Mouse (Mus musculus) liver, postnatal 0 days (tissue): ENCODE measurements around the gene Rapgef4. TPM values are rescaled to one million over a fixed set of nuclear protein-coding genes. Genes with fewer than 3 reads are reported as not detected.

Experiments
- ATAC-seq: fragments of 200-750 bp; cut with Nextera tagmentation; 2 replicates; pipeline ENCODE4 v1.8.0; 2017; ENCODE audit warnings: mild to moderate bottlenecking, moderate library complexity
- DNase-seq: peaks from one replicate; pipeline ENCODE4 v3.0.0-alpha.2; 2016
- H3K27ac ChIP-seq: fragments of 300-500 bp; sonication (generic); 2 replicates; pipeline ENCODE4 v1.5.1; 2014; ENCODE audit warnings: antibody characterized with exemption, moderate library complexity, mild to moderate bottlenecking, low read depth
- H3K27me3 ChIP-seq: fragments of 300-500 bp; sonication (generic); 2 replicates; pipeline ENCODE4 v1.6.1; 2014; ENCODE audit warnings: low read length, control low read depth, mixed read lengths; ENCODE audit not compliant: insufficient read depth
- H3K36me3 ChIP-seq: fragments of 300-500 bp; sonication (generic); replicated peaks from 2 replicates; pipeline ENCODE4 v1.6.1; 2014; ENCODE audit warnings: mild to moderate bottlenecking, control low read depth, low read length, moderate library complexity, mixed read lengths; ENCODE audit not compliant: insufficient read depth
- H3K4me1 ChIP-seq: fragments of 300-500 bp; sonication (generic); 2 replicates; pipeline ENCODE4 v1.6.1; 2014; ENCODE audit warnings: antibody characterized with exemption, mild to moderate bottlenecking, control low read depth; ENCODE audit not compliant: insufficient read depth
- H3K4me2 ChIP-seq: fragments of 300-500 bp; sonication (generic); 2 replicates; pipeline ENCODE4 v1.6.1; 2014; ENCODE audit warnings: low read depth, mild to moderate bottlenecking, low read length, moderate library complexity, mixed read lengths
- H3K4me3 ChIP-seq: fragments of 300-500 bp; sonication (generic); 2 replicates; pipeline ENCODE4 v1.5.1; 2014; ENCODE audit warnings: low read depth, low read length
- H3K9ac ChIP-seq: fragments of 300-500 bp; sonication (generic); replicated peaks from 2 replicates; pipeline ENCODE4 v1.6.1; 2014; ENCODE audit warnings: mild to moderate bottlenecking, moderate library complexity
- H3K9me3 ChIP-seq: fragments of 300-500 bp; sonication (generic); 2 replicates; pipeline ENCODE4 v1.6.1; 2016; ENCODE audit warnings: mild to moderate bottlenecking, control low read depth, low read length, mixed read lengths
- CTCF ChIP-seq: sonication (generic); IDR thresholded peaks from 2 replicates; pipeline ENCODE4 v1.5.1; 2016; ENCODE audit warnings: antibody characterized with exemption, low read depth
- EP300 ChIP-seq: IDR thresholded peaks from 2 replicates; pipeline ENCODE4 v1.6.1; 2016; ENCODE audit warnings: antibody characterized with exemption, low read depth, mild to moderate bottlenecking
- WGBS: fragments of 180-500 bp; shearing (Covaris S2); extraction: QIAGEN DNeasy Blood & Tissue Kit; methylation state at CpG from one replicate; pipeline ENCODE4 v1.1.7; 2014; ENCODE audit not compliant: insufficient replicate concordance; 5-methylcytosine and 5-hydroxymethylcytosine counted together
- polyA plus RNA-seq: library from polyadenylated mRNA; unstranded; fragments of >200 nt; fragmentation: Nextera tagmentation; extraction: Ambion mirVana; gene quantifications from 2 replicates; pipeline ENCODE4 v1.2.1, GENCODE M21; 2015

Rapgef4 gene
- polyA plus RNA-seq, 1 experiment from 2014 or later: 30.2 TPM

DNA sequence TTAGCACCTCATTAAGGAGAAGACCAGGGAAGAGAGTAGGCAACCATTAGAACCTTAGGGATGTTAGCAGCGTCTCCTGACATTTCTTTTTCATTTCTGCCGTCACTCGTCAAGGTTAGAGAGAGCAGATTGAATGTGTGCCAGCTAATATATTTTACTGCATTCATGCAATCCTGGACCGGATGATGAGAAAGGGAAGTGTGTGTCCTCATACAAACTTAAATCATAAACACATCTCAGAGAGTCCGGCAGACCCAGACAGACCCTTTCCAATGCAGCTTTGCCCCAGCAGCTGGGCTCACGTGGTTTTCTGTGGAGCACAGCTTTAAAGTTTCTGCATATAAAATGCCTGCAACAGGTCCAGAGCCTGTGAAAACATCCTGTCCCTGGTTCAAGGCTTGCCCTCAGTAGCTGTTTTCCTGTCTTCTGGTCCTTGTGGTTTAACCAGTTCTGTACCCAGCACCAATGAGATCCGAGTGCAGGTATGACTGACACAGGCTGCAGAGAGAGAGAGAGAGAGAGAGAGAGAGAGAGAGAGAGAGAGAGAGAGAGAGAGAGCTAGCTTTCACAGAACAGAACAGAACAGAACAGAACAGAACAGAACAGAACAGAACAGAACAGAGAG, 163.6 kb downstream of the Rapgef4 start:
- ATAC-seq (no peak), DNase-seq (no peak)
- TF ChIP-seq CTCF: no peak
- no peak for TF ChIP-seq EP300
- H3K9me3 ChIP-seq: no peaks in the 10 kb centered on the region
- H3K9ac ChIP-seq: no peak overlapping the region
- H3K4me3 ChIP-seq: no peak overlapping the region
- H3K36me3 ChIP-seq: no peaks in the 10 kb centered on the region
- H3K4me2 ChIP-seq: no peak overlapping the region
- no peaks in the 10 kb centered on the region for H3K27me3 ChIP-seq
- no peak overlapping the region for H3K27ac ChIP-seq
- WGBS: 40% methylated on average over 7 of the region's 7 CpGs
- peaks cover 6% of the 10 kb centered on the region; the same call in 1 of the 2 replicates for H3K4me1 ChIP-seq

- no peak for ATAC-seq
These were observed 164.3 kb downstream of the Rapgef4 start for GRCm38 (mm10) chr2:72145281-72145875.

GRCm38 (mm10) chr2:72146061-72146460, 165.0 kb downstream of the Rapgef4 start:
- H3K4me1 ChIP-seq: peaks cover 6% of the 10 kb centered on the region; the same call in 1 of the 2 replicates
- H3K36me3 ChIP-seq: no peaks in the 10 kb centered on the region
- H3K9me3 ChIP-seq: no peaks in the 10 kb centered on the region
- 42% methylated on average over 10 of the region's 10 CpGs for WGBS
- TF ChIP-seq EP300 (no peak), CTCF (no peak)
- H3K9ac ChIP-seq: no peak overlapping the region
- H3K27ac ChIP-seq: no peak overlapping the region
- H3K27me3 ChIP-seq: no peaks in the 10 kb centered on the region
- H3K4me3 ChIP-seq: no peak overlapping the region
- ATAC-seq: no peak
- DNase-seq: no peak
- H3K4me2 ChIP-seq: no peak overlapping the region

More at GRCm38 (mm10) chr2:72145281-72145875, 164.3 kb downstream of the Rapgef4 start:
- WGBS: 63% methylated on average over 11 of the region's 11 CpGs
- TF ChIP-seq EP300: no peak
- TF ChIP-seq CTCF: no peak
- H3K27me3 ChIP-seq: no peaks in the 10 kb centered on the region
- peaks cover 6% of the 10 kb centered on the region; the same call in 1 of the 2 replicates for H3K4me1 ChIP-seq
- no peaks in the 10 kb centered on the region for H3K36me3 ChIP-seq
- H3K27ac ChIP-seq: no peak overlapping the region
- H3K9me3 ChIP-seq: no peaks in the 10 kb centered on the region
- no peak overlapping the region for H3K4me2 ChIP-seq
- no peak overlapping the region for H3K9ac ChIP-seq
- no peak for DNase-seq
- H3K4me3 ChIP-seq: no peak overlapping the region

DNA sequence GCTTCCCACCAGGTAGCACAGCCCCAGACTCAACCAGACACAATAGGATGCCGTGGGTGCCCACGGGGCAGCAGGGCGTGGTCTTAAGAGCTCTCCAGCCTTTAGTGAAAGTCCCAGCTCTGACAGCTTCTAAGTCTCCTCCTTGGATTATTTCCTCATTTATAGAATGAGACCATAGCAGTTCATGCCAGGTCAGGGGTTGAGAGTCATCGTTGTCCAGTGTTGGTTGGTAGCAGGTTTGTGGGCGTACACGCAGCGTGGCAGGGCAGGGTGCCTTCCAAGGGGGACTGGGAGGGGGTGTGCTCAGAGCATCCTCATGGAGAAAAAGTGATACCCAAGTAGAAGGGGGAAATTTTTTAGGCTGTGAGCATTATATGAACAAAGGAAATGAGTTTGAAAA, 166.2 kb downstream of the Rapgef4 start:
- ATAC-seq: no peak
- H3K9ac ChIP-seq: no peak overlapping the region
- H3K4me1 ChIP-seq: peaks cover 12% of the 10 kb centered on the region; the same call in 1 of the 2 replicates
- H3K27me3 ChIP-seq: no peaks in the 10 kb centered on the region
- H3K36me3 ChIP-seq: no peaks in the 10 kb centered on the region
- H3K4me2 ChIP-seq: no peak overlapping the region
- no peak for TF ChIP-seq CTCF
- TF ChIP-seq EP300: no peak
- no peak overlapping the region for H3K27ac ChIP-seq
- H3K9me3 ChIP-seq: no peaks in the 10 kb centered on the region
- H3K4me3 ChIP-seq: no peak overlapping the region
- DNase-seq: no peak
- WGBS: 81% methylated on average over 7 of the region's 7 CpGs

- no peaks in the 10 kb centered on the region for H3K9me3 ChIP-seq
- H3K4me3 ChIP-seq: no peak overlapping the region
- DNase-seq (no peak), ATAC-seq (no peak)
- no peak overlapping the region for H3K9ac ChIP-seq
- H3K27me3 ChIP-seq: no peaks in the 10 kb centered on the region
- 69% methylated on average over 6 of the region's 6 CpGs for WGBS
- H3K4me1 ChIP-seq: peaks cover 12% of the 10 kb centered on the region; the same call in 1 of the 2 replicates
- H3K36me3 ChIP-seq: no peaks in the 10 kb centered on the region
- no peak overlapping the region for H3K4me2 ChIP-seq
- no peak overlapping the region for H3K27ac ChIP-seq
- TF ChIP-seq EP300 (no peak), CTCF (no peak)
These were observed 166.7 kb downstream of the Rapgef4 start for GRCm38 (mm10) chr2:72147695-72148094.

GRCm38 (mm10) chr2:72148647-72149046, 167.6 kb downstream of the Rapgef4 start:
- H3K27ac ChIP-seq: no peak overlapping the region
- no peak for ATAC-seq
- WGBS: 44% methylated on average over 4 of the region's 4 CpGs
- no peaks in the 10 kb centered on the region for H3K9me3 ChIP-seq
- no peaks in the 10 kb centered on the region for H3K36me3 ChIP-seq
- H3K4me1 ChIP-seq: peaks cover 12% of the 10 kb centered on the region; the same call in 1 of the 2 replicates
- TF ChIP-seq EP300: no peak
- no peak for TF ChIP-seq CTCF
- H3K27me3 ChIP-seq: no peaks in the 10 kb centered on the region
- no peak for DNase-seq
- H3K4me2 ChIP-seq: no peak overlapping the region
- no peak overlapping the region for H3K9ac ChIP-seq
- H3K4me3 ChIP-seq: no peak overlapping the region
